Mouse (Mus musculus) midbrain, embryonic 12.5 days (tissue): ENCODE data around the gene Macf1. TPM values are rescaled to one million over a fixed set of nuclear protein-coding genes. Genes with fewer than 3 reads are reported as not detected.
A peak's percentile ranks its signal among the peaks of the same experiment; 100 is the strongest.

Experiments used
- ATAC-seq: fragments of 200-750 bp; cut with Nextera tagmentation; 2 replicates; pipeline ENCODE4 v1.8.0; 2017; ENCODE audit warnings: low read depth, moderate TSS enrichment, moderate library complexity; ENCODE audit not compliant: low FRiP score
- H3K27ac ChIP-seq: fragments of 300-500 bp; sonication (generic); replicated peaks from 2 replicates; pipeline ENCODE4 v1.5.1; 2016; ENCODE audit warnings: mild to moderate bottlenecking
- H3K27me3 ChIP-seq: fragments of 300-500 bp; sonication (generic); 2 replicates; pipeline ENCODE4 v1.6.1; 2016; ENCODE audit warnings: mild to moderate bottlenecking
- H3K36me3 ChIP-seq: fragments of 300-500 bp; sonication (generic); 2 replicates; pipeline ENCODE4 v1.6.1; 2016
- H3K4me1 ChIP-seq: fragments of 300-500 bp; sonication (generic); 2 replicates; pipeline ENCODE4 v1.6.1; 2016
- H3K4me2 ChIP-seq: fragments of 300-500 bp; sonication (generic); replicated peaks from 2 replicates; pipeline ENCODE4 v1.6.1; 2016; ENCODE audit warnings: mild to moderate bottlenecking, moderate library complexity
- H3K4me3 ChIP-seq: fragments of 300-500 bp; sonication (generic); 2 replicates; pipeline ENCODE4 v1.5.1; 2016; ENCODE audit warnings: mild to moderate bottlenecking
- H3K9ac ChIP-seq: fragments of 300-500 bp; sonication (generic); replicated peaks from 2 replicates; pipeline ENCODE4 v1.6.1; 2016; ENCODE audit warnings: mild to moderate bottlenecking, moderate library complexity
- H3K9me3 ChIP-seq: fragments of 300-500 bp; sonication (generic); 2 replicates; pipeline ENCODE4 v1.6.1; 2016; ENCODE audit warnings: mild to moderate bottlenecking
- WGBS: fragments of 180-500 bp; shearing (Covaris S2); methylation state at CpG from one replicate; pipeline ENCODE4 v1.1.7; 2016; 5-methylcytosine and 5-hydroxymethylcytosine counted together
- polyA plus RNA-seq: library from polyadenylated mRNA; unstranded; fragments of >200 nt; fragmentation: Nextera tagmentation; extraction: Ambion mirVana; gene quantifications from 2 replicates; pipeline ENCODE4 v1.2.1, GENCODE M21; 2016

The Macf1 gene
- polyA plus RNA-seq, 1 experiment from 2014 or later, result 78.3 TPM

DNA sequence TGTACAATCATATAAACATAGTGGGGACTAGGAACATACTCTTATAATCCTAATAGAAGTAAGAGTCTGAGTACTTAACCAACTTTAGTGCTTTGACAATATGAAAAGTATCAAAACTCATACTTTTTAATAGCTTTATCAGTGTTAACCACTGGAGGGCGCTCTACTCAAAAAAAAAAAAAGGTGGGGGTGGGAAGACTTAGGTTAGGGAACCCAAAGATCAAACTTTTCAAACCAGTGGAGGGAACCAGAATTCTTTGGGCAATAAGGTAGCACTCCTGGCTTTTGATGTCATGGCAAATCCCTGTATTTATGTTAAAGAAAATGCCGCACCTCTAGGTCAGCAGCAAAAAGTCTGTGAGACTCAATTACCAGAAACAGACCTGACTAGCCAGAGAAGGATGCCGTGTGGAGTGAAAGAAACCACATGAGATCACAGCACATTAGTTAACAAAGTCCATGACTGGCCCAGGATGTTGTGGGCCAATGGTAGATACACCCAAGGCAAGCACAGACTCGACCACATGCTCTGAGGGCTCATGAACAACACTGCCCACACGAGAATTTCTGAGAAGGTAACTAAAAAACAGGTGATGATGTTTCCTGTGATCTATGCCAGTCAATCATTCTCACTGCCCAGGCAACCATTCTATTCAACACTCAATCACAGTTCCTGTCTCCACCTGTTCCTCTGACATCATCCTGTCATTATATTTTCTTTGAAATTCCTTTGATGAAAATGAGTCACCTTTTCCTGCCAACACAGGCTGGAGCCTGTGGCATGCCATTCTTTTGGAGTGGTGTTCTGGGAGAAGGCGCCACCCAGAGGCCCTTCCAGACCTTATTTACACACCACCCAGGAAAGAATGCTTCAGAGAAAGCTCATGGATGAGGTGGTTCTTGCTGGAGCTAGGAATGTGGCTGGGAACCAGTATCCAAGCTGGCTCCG is 95.5 kb downstream of the Macf1 start:
- Histone ChIP-seq H3K9ac (no peak overlapping the region), H3K4me3 (no peak overlapping the region), H3K4me2 (no peak overlapping the region), H3K27ac (peak overlapping the region; percentile 42), H3K36me3 (no peaks in the 10 kb centered on the region), H3K4me1 (peaks cover 41% of the 10 kb centered on the region), H3K27me3 (no peaks in the 10 kb centered on the region), H3K9me3 (no peaks in the 10 kb centered on the region)
- no peak for ATAC-seq
- 26% methylated on average over 7 of the region's 7 CpGs for WGBS

DNA sequence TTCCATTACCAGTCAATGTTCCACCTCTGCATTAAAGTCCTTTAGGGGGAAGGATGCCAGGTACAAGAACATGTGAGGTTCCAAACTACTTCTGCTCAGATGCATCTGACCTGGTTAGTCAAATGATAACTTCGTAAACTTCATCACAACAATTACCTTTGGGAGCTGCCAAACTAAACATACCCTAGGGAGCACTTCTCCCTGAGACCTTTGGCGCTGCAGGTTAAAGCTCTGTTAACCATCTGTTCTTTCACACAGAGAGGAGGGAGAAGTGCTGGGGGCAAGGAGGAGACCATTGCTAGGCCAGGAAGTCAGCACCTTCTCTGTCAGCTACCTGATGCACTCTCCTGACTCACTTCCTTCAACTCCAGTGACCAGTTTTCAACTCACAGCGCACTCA is 96.5 kb downstream of the Macf1 start:
- Histone ChIP-seq H3K27ac (no peak overlapping the region), H3K4me2 (no peak overlapping the region), H3K9me3 (no peaks in the 10 kb centered on the region), H3K4me3 (no peak overlapping the region), H3K9ac (no peak overlapping the region), H3K36me3 (no peaks in the 10 kb centered on the region), H3K4me1 (peaks cover 31% of the 10 kb centered on the region), H3K27me3 (no peaks in the 10 kb centered on the region)
- WGBS, result 87% methylated on average over 3 of the region's 3 CpGs
- ATAC-seq, result no peak

DNA sequence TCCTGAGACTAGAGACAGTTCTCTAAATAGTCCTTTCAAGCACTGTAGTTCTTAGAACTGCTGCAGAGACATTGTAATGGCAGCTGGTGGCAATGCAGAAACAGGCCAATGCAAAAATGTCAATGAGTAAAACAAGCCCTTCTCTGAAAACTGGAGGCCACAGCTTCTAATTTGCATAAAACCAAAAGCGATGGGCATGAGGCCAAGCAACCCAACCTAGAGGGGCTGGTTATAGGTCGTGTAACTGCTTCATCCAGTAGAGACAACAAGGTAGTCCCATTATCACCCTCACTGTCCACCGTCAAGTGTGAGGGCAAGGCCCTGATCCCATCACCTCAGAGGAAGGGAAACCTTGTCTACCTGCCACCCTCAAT is 99.5 kb downstream of the Macf1 start:
- H3K4me2 ChIP-seq, result no peak overlapping the region
- H3K4me3 ChIP-seq, result no peak overlapping the region
- 56% methylated on average over 3 of the region's 3 CpGs for WGBS
- no peak overlapping the region for H3K9ac ChIP-seq
- no peaks in the 10 kb centered on the region for H3K27me3 ChIP-seq
- H3K27ac ChIP-seq, result peak overlapping the region; percentile 35
- peaks cover 24% of the 10 kb centered on the region; the same call in 1 of the 2 replicates for H3K4me1 ChIP-seq
- no peaks in the 10 kb centered on the region for H3K36me3 ChIP-seq
- no peaks in the 10 kb centered on the region for H3K9me3 ChIP-seq
- no peak for ATAC-seq

DNA sequence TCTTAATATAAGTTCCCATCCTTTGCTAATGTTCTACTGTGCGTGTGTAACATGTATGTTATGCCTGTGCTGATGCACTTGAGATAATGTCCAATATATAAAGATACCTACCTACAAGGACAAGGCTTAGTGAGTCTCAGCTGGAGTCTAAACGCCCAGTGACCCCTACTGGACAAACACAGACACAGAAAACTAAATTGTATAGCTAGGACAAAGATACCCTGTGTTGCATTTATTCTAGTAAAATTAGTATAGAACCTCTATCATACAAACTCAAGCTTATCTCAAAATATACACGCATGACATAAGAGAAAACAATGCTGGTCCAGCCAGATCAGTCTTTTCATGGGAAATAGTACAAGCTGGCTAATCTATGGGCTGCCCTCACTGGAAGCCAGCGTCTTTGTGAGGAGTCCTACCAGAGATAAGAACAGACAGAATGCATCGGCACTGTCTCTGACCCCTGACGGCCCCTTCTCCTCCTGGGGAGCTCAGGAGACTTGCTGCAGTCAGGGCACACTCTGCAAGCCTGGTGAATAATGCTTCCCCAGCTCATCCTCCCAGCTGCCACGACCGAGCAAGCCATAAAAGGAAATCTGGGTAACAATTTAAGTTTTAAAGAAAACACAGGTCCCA is 100.0 kb downstream of the Macf1 start:
- Histone ChIP-seq H3K36me3 (no peaks in the 10 kb centered on the region), H3K4me3 (no peak overlapping the region), H3K27ac (peak overlapping the region; percentile 35), H3K9me3 (no peaks in the 10 kb centered on the region), H3K4me1 (peaks cover 23% of the 10 kb centered on the region; the same call in 1 of the 2 replicates), H3K27me3 (no peaks in the 10 kb centered on the region), H3K4me2 (no peak overlapping the region), H3K9ac (no peak overlapping the region)
- WGBS, result 31% methylated on average over 8 of the region's 8 CpGs
- no peak for ATAC-seq

DNA sequence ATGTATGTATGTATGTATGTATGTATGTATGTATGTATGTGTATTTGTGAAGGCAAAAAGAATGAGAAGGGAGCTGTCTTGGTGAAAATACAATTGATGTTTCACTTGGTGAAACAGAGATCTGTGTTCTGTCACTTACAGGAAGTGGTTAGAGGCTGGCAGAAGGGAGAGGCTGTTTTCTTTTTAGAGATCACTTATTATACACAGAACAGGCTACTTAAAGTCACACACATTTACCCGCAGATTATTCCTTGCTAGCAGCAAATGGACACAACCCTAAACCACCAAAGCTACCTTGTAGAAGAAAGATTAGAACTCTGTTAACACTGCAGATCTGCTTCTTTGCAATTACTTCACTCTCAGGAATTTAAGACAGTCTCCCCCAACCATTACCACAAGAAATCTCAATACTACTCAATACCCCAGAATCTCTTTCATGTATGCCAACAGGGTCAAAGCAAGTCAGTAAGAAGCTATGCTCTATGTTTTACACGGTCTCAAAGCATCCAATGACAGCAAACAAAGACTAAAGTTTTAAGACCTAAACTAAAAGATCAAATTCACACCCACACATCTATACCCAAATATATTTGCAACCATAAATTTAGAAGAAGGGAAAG is 106.6 kb downstream of the Macf1 start:
- 73% methylated on average over 2 of the region's 2 CpGs for whole genome bisulfite sequencing
- no peak overlapping the region for H3K27ac ChIP-seq
- no peaks in the 10 kb centered on the region for H3K9me3 ChIP-seq
- no peaks in the 10 kb centered on the region for H3K27me3 ChIP-seq
- H3K9ac ChIP-seq, result no peak overlapping the region
- H3K4me1 ChIP-seq, result peaks cover 19% of the 10 kb centered on the region
- no peak overlapping the region for H3K4me2 ChIP-seq
- no peak overlapping the region for H3K4me3 ChIP-seq
- no peaks in the 10 kb centered on the region for H3K36me3 ChIP-seq
- ATAC-seq, result no peak

DNA sequence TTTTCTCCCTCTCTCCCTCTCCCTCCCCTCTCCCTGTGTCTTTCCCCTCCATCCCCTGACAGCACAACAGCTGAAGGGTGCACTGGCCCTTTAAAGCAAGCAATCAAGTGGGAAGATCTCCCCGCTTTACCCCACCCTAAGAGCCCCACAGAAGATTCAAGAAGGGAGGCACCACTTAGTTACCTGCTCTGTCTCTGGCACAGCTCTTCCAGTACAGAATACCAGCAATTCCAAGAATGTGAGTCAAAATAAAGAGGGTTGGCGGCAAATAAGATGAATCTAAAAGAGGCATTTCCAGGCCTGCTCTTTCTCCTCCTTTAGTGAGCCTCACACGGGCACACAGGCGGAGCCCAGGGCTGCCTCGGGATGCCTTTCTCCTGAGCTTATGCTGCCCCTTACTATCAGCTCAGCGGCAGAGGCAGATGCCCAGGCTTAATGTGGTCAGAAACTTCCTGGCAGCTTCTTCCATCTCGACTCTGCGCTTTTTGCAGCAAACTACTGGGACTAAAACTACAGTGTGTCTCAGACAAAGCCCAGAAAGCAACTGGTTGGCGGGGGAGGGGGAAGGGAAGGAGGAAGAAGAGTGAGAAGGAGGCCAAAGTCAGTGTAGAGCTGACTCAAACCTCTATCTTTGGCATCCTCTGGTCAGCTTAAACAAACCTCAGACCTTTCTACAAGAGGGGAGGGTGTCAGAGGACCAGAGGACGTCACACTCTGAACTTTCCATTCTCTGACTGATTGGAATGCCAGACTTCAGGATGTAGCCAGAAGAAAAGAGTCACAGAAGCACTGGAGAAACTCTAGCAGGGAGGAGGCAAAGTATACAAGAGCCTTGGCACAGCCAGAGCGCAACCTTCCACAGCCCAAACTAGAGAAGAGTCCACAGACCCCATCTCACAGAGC is 111.5 kb downstream of the Macf1 start:
- WGBS, result 8% methylated on average over 11 of the region's 11 CpGs
- Histone ChIP-seq H3K9me3 (no peaks in the 10 kb centered on the region), H3K9ac (peak overlapping the region; percentile 24), H3K4me3 (peak overlapping the region; percentile 17; the same call in 1 of the 2 replicates), H3K27me3 (no peaks in the 10 kb centered on the region), H3K27ac (peak overlapping the region; percentile 75), H3K4me2 (peak overlapping the region; percentile 33), H3K36me3 (no peaks in the 10 kb centered on the region), H3K4me1 (peaks cover 33% of the 10 kb centered on the region)
- ATAC-seq, result 0 out of 2 replicates have a peak, but pooled peaks have one; percentile 61

DNA sequence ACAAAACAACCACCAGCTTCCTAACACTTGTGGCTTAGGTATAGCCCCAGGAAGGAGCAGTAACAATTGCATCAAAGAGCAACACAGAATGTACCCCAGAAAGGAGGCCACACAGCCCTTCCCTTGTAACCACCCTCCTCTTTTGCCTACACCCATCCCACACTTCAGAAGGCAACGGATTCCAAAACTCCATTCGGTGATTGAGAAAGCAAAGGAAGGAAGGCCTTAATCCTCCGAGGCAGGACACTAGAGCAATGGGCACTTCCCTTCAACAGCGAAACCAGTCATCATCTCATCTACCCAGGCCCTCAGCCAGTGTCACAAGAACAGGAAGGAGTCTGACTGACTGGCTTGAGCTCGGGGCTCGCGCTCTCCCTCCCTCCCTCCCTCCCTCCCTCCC is 112.3 kb downstream of the Macf1 start:
- no peaks in the 10 kb centered on the region for H3K27me3 ChIP-seq
- H3K4me2 ChIP-seq, result no peak overlapping the region
- peak; percentile 38; the same call in 1 of the 2 replicates for ATAC-seq
- H3K4me3 ChIP-seq, result no peak overlapping the region
- 0 out of 2 replicates have a peak overlapping the region, but pooled peaks have one; percentile 25 for H3K27ac ChIP-seq
- H3K4me1 ChIP-seq, result peaks cover 33% of the 10 kb centered on the region
- H3K9ac ChIP-seq, result no peak overlapping the region
- no peaks in the 10 kb centered on the region for H3K36me3 ChIP-seq
- H3K9me3 ChIP-seq, result no peaks in the 10 kb centered on the region
- 2% methylated on average over 5 of the region's 7 CpGs for WGBS

DNA sequence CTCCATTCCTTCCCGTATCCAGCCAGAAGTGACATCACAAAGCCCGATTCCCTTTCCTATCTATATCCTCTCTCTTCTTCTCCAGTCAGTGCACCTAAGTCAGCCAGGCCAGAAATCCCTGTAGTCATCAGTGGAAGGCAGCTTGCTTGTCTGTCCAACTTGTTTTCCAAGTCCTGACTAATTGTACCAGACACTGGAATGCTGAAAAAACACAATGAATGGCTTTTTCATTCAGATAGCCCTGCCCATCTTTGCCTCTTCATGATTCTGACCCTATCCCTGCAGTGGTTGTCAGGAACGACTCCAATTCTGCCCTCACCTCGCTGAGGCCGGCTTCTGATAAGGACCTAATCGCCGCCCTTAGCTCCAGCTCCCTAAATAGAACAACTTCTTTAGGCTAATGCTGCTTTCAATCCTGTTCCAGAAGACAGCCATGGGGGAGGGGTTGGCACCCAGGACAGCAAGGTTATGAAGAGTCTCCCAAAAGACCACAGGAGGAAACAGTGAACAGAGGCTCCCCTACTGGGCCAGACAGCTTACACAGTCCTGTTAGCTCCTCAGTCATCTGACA is 118.8 kb downstream of the Macf1 start:
- no peaks in the 10 kb centered on the region for H3K9me3 ChIP-seq
- 45% methylated on average over 7 of the region's 7 CpGs for WGBS

DNA sequence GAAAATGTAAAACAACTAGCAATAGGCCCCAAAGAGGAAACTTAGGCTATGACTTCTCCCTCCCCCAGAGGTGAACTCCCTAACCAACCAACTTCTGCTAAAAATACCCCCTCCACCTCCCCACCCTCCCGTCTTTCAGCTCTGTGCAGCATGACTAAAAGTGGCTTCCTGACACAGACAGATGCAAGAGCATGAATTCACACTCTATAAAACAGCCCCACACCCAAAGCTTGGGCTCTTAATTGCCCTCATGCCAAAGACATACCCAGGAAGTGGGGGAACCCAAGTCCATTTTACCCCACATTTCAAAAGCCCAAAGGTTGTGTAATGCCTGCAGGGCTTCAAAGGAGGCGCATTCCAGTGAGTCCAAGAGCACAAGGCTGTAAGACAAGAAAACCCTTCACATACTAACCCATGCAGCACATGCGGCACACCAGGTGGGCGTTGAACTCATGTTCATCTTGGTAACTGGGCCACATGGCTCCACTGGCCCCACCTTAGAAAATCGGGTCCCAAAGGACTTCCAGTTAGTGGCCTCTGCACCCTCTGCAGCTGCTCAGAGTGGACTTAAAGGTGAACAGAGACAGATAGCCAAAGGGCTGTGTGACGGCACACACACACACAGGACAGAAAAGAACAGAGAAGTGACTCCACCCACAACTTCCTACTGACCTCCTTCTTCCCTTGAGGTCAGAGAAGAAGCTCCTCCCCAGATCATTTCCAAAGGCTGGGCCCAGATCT is 119.9 kb downstream of the Macf1 start:
- Histone ChIP-seq H3K36me3 (no peaks in the 10 kb centered on the region), H3K9me3 (no peaks in the 10 kb centered on the region), H3K4me1 (peaks cover 17% of the 10 kb centered on the region), H3K9ac (no peak overlapping the region), H3K27ac (no peak overlapping the region), H3K27me3 (no peaks in the 10 kb centered on the region), H3K4me2 (no peak overlapping the region), H3K4me3 (no peak overlapping the region)
- WGBS, result 81% methylated on average over 6 of the region's 6 CpGs
- no peak for ATAC-seq

More for the DNA sequence above, 118.8 kb downstream of the Macf1 start:
- no peak overlapping the region; the same call in 1 of the 2 replicates for H3K9ac ChIP-seq
- ATAC-seq, result no peak
- no peaks in the 10 kb centered on the region for H3K27me3 ChIP-seq
- H3K27ac ChIP-seq, result 0 out of 2 replicates have a peak overlapping the region, but pooled peaks have one; percentile 8
- H3K4me2 ChIP-seq, result no peak overlapping the region
- peaks cover 17% of the 10 kb centered on the region for H3K4me1 ChIP-seq
- no peaks in the 10 kb centered on the region for H3K36me3 ChIP-seq
- H3K4me3 ChIP-seq, result no peak overlapping the region

DNA sequence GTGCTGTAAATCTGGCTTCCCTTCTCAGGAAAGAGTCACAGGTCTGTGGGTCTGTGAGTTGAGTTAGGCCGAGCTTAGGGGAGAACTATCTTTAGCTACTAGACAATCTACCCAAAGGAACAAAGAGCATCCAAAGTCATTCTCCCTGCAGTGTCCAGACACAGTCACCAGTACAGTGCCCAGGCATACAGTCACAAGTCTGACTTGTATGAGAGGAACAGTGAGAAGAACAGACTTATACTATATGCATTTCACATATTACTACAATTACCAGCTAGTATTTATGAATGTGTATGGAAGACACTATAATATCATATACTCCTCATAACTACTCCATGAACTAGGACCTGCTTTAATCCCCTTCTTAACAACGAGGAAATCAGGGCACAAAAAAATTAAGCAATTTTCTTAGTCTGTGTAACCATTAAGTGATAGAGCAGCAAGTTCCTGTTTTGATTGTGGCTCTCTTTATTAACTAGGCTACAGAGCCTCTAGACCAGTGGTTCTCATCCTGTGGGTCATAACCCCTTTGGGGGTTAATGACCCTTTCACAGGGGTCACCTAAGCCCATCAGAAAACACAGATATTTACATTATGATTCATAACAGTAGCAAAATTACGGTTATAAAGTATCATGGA is 121.9 kb downstream of the Macf1 start:
- WGBS, result 85% methylated on average over 3 of the region's 3 CpGs
- Histone ChIP-seq H3K9me3 (no peaks in the 10 kb centered on the region), H3K27ac (no peak overlapping the region), H3K36me3 (no peaks in the 10 kb centered on the region), H3K4me3 (no peak overlapping the region), H3K9ac (no peak overlapping the region), H3K4me2 (no peak overlapping the region), H3K4me1 (peaks cover 17% of the 10 kb centered on the region), H3K27me3 (no peaks in the 10 kb centered on the region)
- ATAC-seq, result no peak
